8 mouse cellular contexts compared by ENCODE assay signal in genomic region chr11:78177437-78177836, GRCm38 (mm10). TPM values are rescaled to one million over a fixed set of nuclear protein-coding genes. Genes with fewer than 3 reads are reported as not detected.
DNase-seq lines count a peak whose midpoint lies in the region; ATAC-seq lines count a peak whose summit lies in the region.

No protein-coding gene starts in this region.

- H3K9ac ChIP-seq in forebrain, embryonic 11.5 days (ENCODE audit: low read length) = peak overlapping the region; percentile 50; the same call in 1 of the 2 replicates
- peak overlapping the region; percentile 81; the same call in 1 of the 2 replicates for H3K9ac ChIP-seq in kidney, embryonic 15.5 days

- no peak; the same call in 1 of the 2 replicates for ATAC-seq in forebrain, embryonic 11.5 days (replicated peaks; ENCODE audit: low FRiP score)
- peak; percentile 49 for ATAC-seq in kidney, embryonic 15.5 days (replicated peaks; ENCODE audit: low FRiP score)

- H3K27ac ChIP-seq in forebrain, embryonic 11.5 days (ENCODE audit: low read depth, low read length) = no peak overlapping the region
- peak overlapping the region; percentile 99 for H3K27ac ChIP-seq in kidney, embryonic 15.5 days

- peaks cover 28% of the 10 kb centered on the region for H3K4me1 ChIP-seq in forebrain, embryonic 11.5 days (replicated peaks; ENCODE audit: control insufficient read depth, insufficient read depth, low read length)
- peaks cover 73% of the 10 kb centered on the region for H3K4me1 ChIP-seq in kidney, embryonic 15.5 days

- peaks cover 4% of the 10 kb centered on the region for H3K36me3 ChIP-seq in forebrain, embryonic 11.5 days (ENCODE audit: control insufficient read depth, insufficient read depth, low read length)
- peaks cover 33% of the 10 kb centered on the region for H3K36me3 ChIP-seq in kidney, embryonic 15.5 days

- WGBS in forebrain, embryonic 11.5 days = 3% methylated on average over 10 of the region's 10 CpGs
- under 1% methylated on average over 10 of the region's 10 CpGs for WGBS in kidney, embryonic 15.5 days

- no peaks in the 10 kb centered on the region for H3K9me3 ChIP-seq in forebrain, embryonic 11.5 days (ENCODE audit: control insufficient read depth, low read length)
- H3K9me3 ChIP-seq in kidney, embryonic 15.5 days (replicated peaks) = no peaks in the 10 kb centered on the region

- H3K4me2 ChIP-seq in forebrain, embryonic 11.5 days (ENCODE audit: low read depth, low read length, severe bottlenecking) = peak overlapping the region; percentile 93
- peak overlapping the region; percentile 94 for H3K4me2 ChIP-seq in kidney, embryonic 15.5 days

- no peaks in the 10 kb centered on the region for H3K27me3 ChIP-seq in forebrain, embryonic 11.5 days (ENCODE audit: control insufficient read depth, insufficient read depth, low read length)
- no peaks in the 10 kb centered on the region for H3K27me3 ChIP-seq in kidney, embryonic 15.5 days

- peak overlapping the region; percentile 54 for H3K4me3 ChIP-seq in forebrain, embryonic 11.5 days (ENCODE audit: low read depth, low read length)
- H3K4me3 ChIP-seq in kidney, embryonic 15.5 days (replicated peaks) = peak overlapping the region; percentile 66

- peak; percentile 37 to 57 for DNase-seq in urinary bladder, postnatal 36 days (ENCODE audit: low spot score in 2 of 2)
- DNase-seq in urinary bladder, adult 2 months (ENCODE audit: low spot score) = no peak
- DNase-seq in forebrain, embryonic 11.5 days (ENCODE audit: low spot score) = no peak
- peak; percentile 71 for DNase-seq in lung, postnatal 25 days (ENCODE audit: low spot score)
- no peak for DNase-seq in ovary, adult 18-20 months (ENCODE audit: low spot score)
- no peak for DNase-seq in layer of hippocampus, adult 18-20 months (ENCODE audit: low spot score in 2 of 2)
- no peak for DNase-seq in cerebellum, postnatal 25 days

RNA-seq across cellular contexts. Expression of gene Tlcd1, which starts 0.9 kb away (rescaled TPM):
- polyA plus RNA-seq in urinary bladder, adult 2 months (2012; rRNA removed) = 24.1 and 33.5 TPM in 2 replicates
- polyA plus RNA-seq in forebrain, embryonic 11.5 days (2014; fragmentation: Nextera tagmentation; extraction: Ambion mirVana) = 7.1 and 9.9 TPM in 2 replicates
- polyA plus RNA-seq in kidney, embryonic 15.5 days (2015; fragmentation: Nextera tagmentation; extraction: Ambion mirVana) = 28.7 and 31.8 TPM in 2 replicates
- 10 to 100 TPM; 16.8 to 17.5 TPM for total RNA-seq in layer of hippocampus, adult 18-20 months (2021)

RNA-seq across cellular contexts. Expression of gene Nek8, which starts 1.0 kb away (rescaled TPM):
- polyA plus RNA-seq in urinary bladder, adult 2 months (2012; rRNA removed) = 14.4 and 19.7 TPM in 2 replicates
- polyA plus RNA-seq in forebrain, embryonic 11.5 days (2014; fragmentation: Nextera tagmentation; extraction: Ambion mirVana) = 7.6 and 9.6 TPM in 2 replicates
- 21.1 and 25.0 TPM in 2 replicates for polyA plus RNA-seq in kidney, embryonic 15.5 days (2015; fragmentation: Nextera tagmentation; extraction: Ambion mirVana)
- total RNA-seq in layer of hippocampus, adult 18-20 months (2021) = 1 to 10 TPM; 2.6 to 4.1 TPM

RNA-seq across cellular contexts. Expression of gene Rpl23a, which starts 5.9 kb away (rescaled TPM):
- 2,424 and 3,048 TPM in 2 replicates for polyA plus RNA-seq in urinary bladder, adult 2 months (2012; rRNA removed)
- polyA plus RNA-seq in forebrain, embryonic 11.5 days (2014; fragmentation: Nextera tagmentation; extraction: Ambion mirVana) = 1,094 and 1,161 TPM in 2 replicates
- polyA plus RNA-seq in kidney, embryonic 15.5 days (2015; fragmentation: Nextera tagmentation; extraction: Ambion mirVana) = 1,327 and 1,492 TPM in 2 replicates
- 100 to 1,000 TPM; 770 to 803 TPM for total RNA-seq in layer of hippocampus, adult 18-20 months (2021)

RNA-seq across cellular contexts. Expression of gene Rab34, which starts 10.8 kb away (rescaled TPM):
- 66.7 and 79.2 TPM in 2 replicates for polyA plus RNA-seq in urinary bladder, adult 2 months (2012; rRNA removed)
- 54.7 and 58.8 TPM in 2 replicates for polyA plus RNA-seq in forebrain, embryonic 11.5 days (2014; fragmentation: Nextera tagmentation; extraction: Ambion mirVana)
- 113 and 132 TPM in 2 replicates for polyA plus RNA-seq in kidney, embryonic 15.5 days (2015; fragmentation: Nextera tagmentation; extraction: Ambion mirVana)
- 10 to 100 TPM; 22.5 to 25.8 TPM for total RNA-seq in layer of hippocampus, adult 18-20 months (2021)

RNA-seq across cellular contexts. Expression of gene Traf4, which starts 12.0 kb away (rescaled TPM):
- polyA plus RNA-seq in urinary bladder, adult 2 months (2012; rRNA removed) = 20.4 and 26.1 TPM in 2 replicates
- polyA plus RNA-seq in forebrain, embryonic 11.5 days (2014; fragmentation: Nextera tagmentation; extraction: Ambion mirVana) = 77.7 and 79.6 TPM in 2 replicates
- 94.2 and 99.5 TPM in 2 replicates for polyA plus RNA-seq in kidney, embryonic 15.5 days (2015; fragmentation: Nextera tagmentation; extraction: Ambion mirVana)
- total RNA-seq in layer of hippocampus, adult 18-20 months (2021) = 1 to 10 TPM; 8.3 to 9.8 TPM

Comparison
In these comparisons a context has a peak if more than half of its experiments do, and no peak if none do; other contexts are left out.
1. DNase-seq: peak in urinary bladder, postnatal 36 days (2 of 2) and lung, postnatal 25 days (single experiment); none in urinary bladder, adult 2 months (single experiment), forebrain, embryonic 11.5 days (single experiment), ovary, adult 18-20 months (single experiment), layer of hippocampus, adult 18-20 months (0 of 2) and cerebellum, postnatal 25 days (0 of 2).